Mouse (Mus musculus): ENCODE results near the gene Mgat5. TPM values are rescaled to one million over a fixed set of nuclear protein-coding genes. Genes with fewer than 3 reads are reported as not detected.

Gene Mgat5
- polyA plus RNA-seq, 1 experiment from 2014 or later = 5.1 TPM

DNA sequence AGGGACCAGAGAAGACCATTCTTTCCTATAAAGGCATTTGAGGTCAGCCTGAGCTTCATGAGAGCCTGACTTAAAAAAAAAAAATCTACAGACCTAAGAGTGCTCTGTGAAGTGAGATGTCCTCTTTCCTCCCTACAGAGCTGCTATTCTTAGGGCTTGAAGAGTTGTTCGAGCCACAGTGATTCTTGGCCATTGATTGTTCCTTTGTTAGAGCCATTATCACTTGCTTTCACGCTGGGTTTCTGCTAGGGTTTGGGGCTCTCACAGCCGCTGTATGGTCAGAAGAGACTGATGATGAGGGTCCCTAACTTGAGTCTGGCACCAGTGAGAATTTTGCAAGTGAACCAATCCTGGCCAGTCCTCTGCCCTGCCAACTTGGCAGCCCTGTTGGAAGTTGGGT is 199.8 kb downstream of the Mgat5 start:
- 73% methylated on average over 3 of the region's 3 CpGs for WGBS
- Histone ChIP-seq H3K27ac (replicated peaks; ENCODE audit: low read depth, low read length) (no peak overlapping the region), H3K27me3 (replicated peaks; ENCODE audit: control insufficient read depth, insufficient read depth, low read length) (no peaks in the 10 kb centered on the region), H3K9me3 (ENCODE audit: control insufficient read depth, low read length) (no peaks in the 10 kb centered on the region), H3K9ac (ENCODE audit: low read depth, low read length) (no peak overlapping the region), H3K4me2 (ENCODE audit: low read depth, low read length) (no peak overlapping the region), H3K4me3 (ENCODE audit: low read depth, low read length) (no peak overlapping the region), H3K4me1 (ENCODE audit: control insufficient read depth, insufficient read depth, low read length) (peaks cover 14% of the 10 kb centered on the region), H3K36me3 (ENCODE audit: control insufficient read depth, insufficient read depth, low read length) (0 out of 2 replicates have a peak, but pooled peaks cover 3% of the 10 kb centered on the region)
- DNase-seq (ENCODE audit: low spot score) (no peak), ATAC-seq (ENCODE audit: low read depth) (no peak)

GRCm38 (mm10) chr1:127408957-127409423 is 204.2 kb downstream of the Mgat5 start:
- DNase-seq (ENCODE audit: low spot score) = peak; percentile 41
- Histone ChIP-seq H3K4me1 (ENCODE audit: control insufficient read depth, insufficient read depth, low read length) (peaks cover 14% of the 10 kb centered on the region), H3K27me3 (replicated peaks; ENCODE audit: control insufficient read depth, insufficient read depth, low read length) (no peaks in the 10 kb centered on the region), H3K9me3 (ENCODE audit: control insufficient read depth, low read length) (no peaks in the 10 kb centered on the region), H3K4me3 (ENCODE audit: low read depth, low read length) (no peak overlapping the region), H3K36me3 (ENCODE audit: control insufficient read depth, insufficient read depth, low read length) (peaks cover 16% of the 10 kb centered on the region), H3K4me2 (ENCODE audit: low read depth, low read length) (no peak overlapping the region), H3K27ac (replicated peaks; ENCODE audit: low read depth, low read length) (no peak overlapping the region; the same call in 1 of the 2 replicates), H3K9ac (ENCODE audit: low read depth, low read length) (no peak overlapping the region)
- WGBS = 53% methylated on average over 2 of the region's 2 CpGs
- ATAC-seq (ENCODE audit: low read depth) = peak; percentile 45; the same call in 1 of the 2 replicates

GRCm38 (mm10) chr1:127409512-127409911 is 204.7 kb downstream of the Mgat5 start:
- Histone ChIP-seq H3K36me3 (ENCODE audit: control insufficient read depth, insufficient read depth, low read length) (peaks cover 17% of the 10 kb centered on the region), H3K4me1 (ENCODE audit: control insufficient read depth, insufficient read depth, low read length) (peaks cover 14% of the 10 kb centered on the region), H3K4me3 (ENCODE audit: low read depth, low read length) (no peak overlapping the region), H3K9me3 (ENCODE audit: control insufficient read depth, low read length) (no peaks in the 10 kb centered on the region), H3K4me2 (ENCODE audit: low read depth, low read length) (no peak overlapping the region), H3K27ac (replicated peaks; ENCODE audit: low read depth, low read length) (no peak overlapping the region), H3K9ac (ENCODE audit: low read depth, low read length) (no peak overlapping the region), H3K27me3 (replicated peaks; ENCODE audit: control insufficient read depth, insufficient read depth, low read length) (no peaks in the 10 kb centered on the region)
- 48% methylated on average over 5 of the region's 5 CpGs for WGBS
- DNase-seq (ENCODE audit: low spot score) = no peak
- ATAC-seq (ENCODE audit: low read depth) = no peak

DNA sequence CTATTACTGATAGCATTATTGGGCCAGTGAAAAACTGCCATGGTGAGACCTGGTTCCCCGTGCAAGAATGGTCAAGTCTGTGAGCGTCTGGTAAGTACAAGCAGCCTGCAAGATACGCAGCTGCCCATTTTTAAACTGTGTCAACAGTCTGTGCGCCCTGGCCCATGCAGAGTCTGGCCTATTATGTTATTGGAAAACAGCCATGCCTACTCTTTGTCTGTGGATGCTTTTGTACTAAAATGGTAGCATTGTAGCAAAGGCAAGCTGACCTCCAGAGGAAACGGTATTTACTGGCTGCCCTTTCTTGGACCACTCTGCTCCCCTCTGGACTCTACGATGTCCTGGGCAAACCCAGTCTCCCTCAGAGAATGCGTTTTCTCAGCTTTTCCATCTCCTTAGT is 209.7 kb downstream of the Mgat5 start:
- Histone ChIP-seq H3K4me3 (ENCODE audit: low read depth, low read length) (no peak overlapping the region), H3K4me1 (ENCODE audit: control insufficient read depth, insufficient read depth, low read length) (no peaks in the 10 kb centered on the region), H3K27me3 (replicated peaks; ENCODE audit: control insufficient read depth, insufficient read depth, low read length) (no peaks in the 10 kb centered on the region), H3K9me3 (ENCODE audit: control insufficient read depth, low read length) (no peaks in the 10 kb centered on the region), H3K27ac (replicated peaks; ENCODE audit: low read depth, low read length) (no peak overlapping the region), H3K4me2 (ENCODE audit: low read depth, low read length) (no peak overlapping the region), H3K9ac (ENCODE audit: low read depth, low read length) (no peak overlapping the region), H3K36me3 (ENCODE audit: control insufficient read depth, insufficient read depth, low read length) (peaks cover 34% of the 10 kb centered on the region)
- WGBS = 83% methylated on average over 7 of the region's 7 CpGs
- no peak for DNase-seq (ENCODE audit: low spot score)
- no peak for ATAC-seq (ENCODE audit: low read depth)

DNA sequence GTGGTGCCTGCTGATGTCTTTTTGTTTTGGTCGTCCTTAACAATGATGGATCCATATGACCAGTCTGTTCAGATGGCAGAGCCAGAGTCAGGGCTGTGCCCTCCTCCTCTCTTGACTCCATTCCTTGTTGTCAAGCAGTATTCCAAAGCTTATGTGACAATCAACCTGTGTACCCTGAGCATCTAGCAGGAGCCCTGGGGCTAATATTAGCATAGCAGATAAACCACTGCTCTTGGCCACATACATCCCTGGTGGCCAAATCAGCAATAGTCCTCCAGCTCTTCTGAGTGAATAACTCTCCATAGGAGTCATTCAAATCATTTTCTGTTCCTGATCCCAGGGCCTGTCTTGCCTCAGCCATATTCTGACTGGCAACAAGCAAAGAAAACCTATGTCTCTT is 211.1 kb downstream of the Mgat5 start:
- Histone ChIP-seq H3K27me3 (replicated peaks; ENCODE audit: control insufficient read depth, insufficient read depth, low read length) (no peaks in the 10 kb centered on the region), H3K27ac (replicated peaks; ENCODE audit: low read depth, low read length) (no peak overlapping the region), H3K9me3 (ENCODE audit: control insufficient read depth, low read length) (no peaks in the 10 kb centered on the region), H3K9ac (ENCODE audit: low read depth, low read length) (no peak overlapping the region), H3K4me3 (ENCODE audit: low read depth, low read length) (no peak overlapping the region), H3K4me2 (ENCODE audit: low read depth, low read length) (no peak overlapping the region), H3K4me1 (ENCODE audit: control insufficient read depth, insufficient read depth, low read length) (no peaks in the 10 kb centered on the region), H3K36me3 (ENCODE audit: control insufficient read depth, insufficient read depth, low read length) (peaks cover 34% of the 10 kb centered on the region)
- 84% methylated on average over 1 of the region's 1 CpGs for WGBS
- DNase-seq (ENCODE audit: low spot score) = no peak
- no peak for ATAC-seq (ENCODE audit: low read depth)

- WGBS = 79% methylated on average over 1 of the region's 1 CpGs
- no peak for ATAC-seq (ENCODE audit: low read depth)
These were observed 212.2 kb downstream of the Mgat5 start for GRCm38 (mm10) chr1:127416971-127417370.

GRCm38 (mm10) chr1:127418916-127419575 is 214.2 kb downstream of the Mgat5 start:
- Histone ChIP-seq H3K9me3 (ENCODE audit: control insufficient read depth, low read length) (no peaks in the 10 kb centered on the region), H3K27ac (replicated peaks; ENCODE audit: low read depth, low read length) (no peak overlapping the region), H3K4me3 (ENCODE audit: low read depth, low read length) (no peak overlapping the region), H3K27me3 (replicated peaks; ENCODE audit: control insufficient read depth, insufficient read depth, low read length) (no peaks in the 10 kb centered on the region), H3K9ac (ENCODE audit: low read depth, low read length) (no peak overlapping the region), H3K4me1 (ENCODE audit: control insufficient read depth, insufficient read depth, low read length) (peaks cover under 1% of the 10 kb centered on the region), H3K4me2 (ENCODE audit: low read depth, low read length) (no peak overlapping the region), H3K36me3 (ENCODE audit: control insufficient read depth, insufficient read depth, low read length) (peaks cover 18% of the 10 kb centered on the region)
- 83% methylated on average over 4 of the region's 4 CpGs for WGBS
- DNase-seq (ENCODE audit: low spot score) (no peak), ATAC-seq (ENCODE audit: low read depth) (no peak)

More at GRCm38 (mm10) chr1:127416971-127417370, 212.2 kb downstream of the Mgat5 start:
- Histone ChIP-seq H3K27me3 (replicated peaks; ENCODE audit: control insufficient read depth, insufficient read depth, low read length) (no peaks in the 10 kb centered on the region), H3K4me2 (ENCODE audit: low read depth, low read length) (no peak overlapping the region), H3K9me3 (ENCODE audit: control insufficient read depth, low read length) (no peaks in the 10 kb centered on the region), H3K36me3 (ENCODE audit: control insufficient read depth, insufficient read depth, low read length) (peaks cover 32% of the 10 kb centered on the region), H3K9ac (ENCODE audit: low read depth, low read length) (no peak overlapping the region), H3K4me3 (ENCODE audit: low read depth, low read length) (no peak overlapping the region), H3K4me1 (ENCODE audit: control insufficient read depth, insufficient read depth, low read length) (no peaks in the 10 kb centered on the region), H3K27ac (replicated peaks; ENCODE audit: low read depth, low read length) (no peak overlapping the region)
- DNase-seq (ENCODE audit: low spot score) = no peak

DNA sequence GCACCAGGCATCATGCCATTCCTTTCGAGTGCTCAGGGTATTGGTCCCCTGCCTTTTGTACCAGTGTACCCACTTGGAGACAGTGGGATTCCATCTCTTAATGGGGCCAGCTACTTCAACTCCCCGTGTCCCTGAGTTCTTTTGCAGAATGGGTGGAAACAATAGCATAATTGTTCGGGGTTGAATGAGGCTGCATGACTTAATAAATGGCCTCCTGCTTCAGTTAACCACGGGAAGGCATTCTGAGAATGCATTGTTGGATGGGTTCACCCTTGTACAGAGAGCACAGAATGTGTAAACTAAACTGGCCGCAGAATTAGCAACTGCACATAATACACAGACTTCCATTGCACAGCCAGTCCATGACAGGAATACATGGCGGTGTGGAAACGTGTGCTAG is 214.8 kb downstream of the Mgat5 start:
- WGBS = 64% methylated on average over 7 of the region's 7 CpGs

GRCm38 (mm10) chr1:127420383-127420782 is 215.6 kb downstream of the Mgat5 start:
- H3K4me2 ChIP-seq (ENCODE audit: low read depth, low read length) = no peak overlapping the region
- no peak for DNase-seq (ENCODE audit: low spot score)
- WGBS = 58% methylated on average over 13 of the region's 13 CpGs

More for the DNA sequence above, 214.8 kb downstream of the Mgat5 start:
- no peak overlapping the region for H3K27ac ChIP-seq (replicated peaks; ENCODE audit: low read depth, low read length)
- no peak overlapping the region for H3K4me3 ChIP-seq (ENCODE audit: low read depth, low read length)
- no peaks in the 10 kb centered on the region for H3K9me3 ChIP-seq (ENCODE audit: control insufficient read depth, low read length)
- no peak overlapping the region for H3K9ac ChIP-seq (ENCODE audit: low read depth, low read length)
- peaks cover 16% of the 10 kb centered on the region for H3K36me3 ChIP-seq (ENCODE audit: control insufficient read depth, insufficient read depth, low read length)
- H3K27me3 ChIP-seq (replicated peaks; ENCODE audit: control insufficient read depth, insufficient read depth, low read length) = no peaks in the 10 kb centered on the region
- ATAC-seq (ENCODE audit: low read depth) (no peak; the same call in 1 of the 2 replicates), DNase-seq (ENCODE audit: low spot score) (no peak)
- H3K4me1 ChIP-seq (ENCODE audit: control insufficient read depth, insufficient read depth, low read length) = peaks cover 6% of the 10 kb centered on the region
- no peak overlapping the region for H3K4me2 ChIP-seq (ENCODE audit: low read depth, low read length)

More at GRCm38 (mm10) chr1:127420383-127420782, 215.6 kb downstream of the Mgat5 start:
- Histone ChIP-seq H3K27ac (replicated peaks; ENCODE audit: low read depth, low read length) (no peak overlapping the region), H3K27me3 (replicated peaks; ENCODE audit: control insufficient read depth, insufficient read depth, low read length) (no peaks in the 10 kb centered on the region), H3K4me3 (ENCODE audit: low read depth, low read length) (no peak overlapping the region), H3K9me3 (ENCODE audit: control insufficient read depth, low read length) (no peaks in the 10 kb centered on the region), H3K4me1 (ENCODE audit: control insufficient read depth, insufficient read depth, low read length) (peaks cover 14% of the 10 kb centered on the region), H3K36me3 (ENCODE audit: control insufficient read depth, insufficient read depth, low read length) (peaks cover 8% of the 10 kb centered on the region; the same call in 1 of the 2 replicates), H3K9ac (ENCODE audit: low read depth, low read length) (no peak overlapping the region)
- no peak for ATAC-seq (ENCODE audit: low read depth)
